Mouse (Mus musculus): ENCODE data around the gene Gli3.
A peak's percentile ranks its signal among the peaks of the same experiment; 100 is the strongest.

Gene Gli3

GRCm38 (mm10) chr13:15462830-15463491 is at the start of gene Gli3:
Gli3 (plus strand) TSS chr13:15463235.
- peak; percentile 30 to 58 for DNase-seq (ENCODE audit: low spot score in 2 of 2)

GRCm38 (mm10) chr13:15421182-15421750 is 41.8 kb upstream of the Gli3 start:
- DNase-seq (ENCODE audit: low spot score in 2 of 2): no peak

- DNase-seq (ENCODE audit: low spot score in 2 of 2): no peak
Observed at GRCm38 (mm10) chr13:15442002-15442401, 21.0 kb upstream of the Gli3 start.

- DNase-seq (ENCODE audit: low spot score in 2 of 2): no peak
Observed at GRCm38 (mm10) chr13:15444312-15444711, 18.7 kb upstream of the Gli3 start.

GRCm38 (mm10) chr13:15445591-15445990 is 17.4 kb upstream of the Gli3 start:
- DNase-seq (ENCODE audit: low spot score in 2 of 2): no peak

- DNase-seq (ENCODE audit: low spot score in 2 of 2): no peak
Observed at GRCm38 (mm10) chr13:15446004-15446403, 17.0 kb upstream of the Gli3 start.

GRCm38 (mm10) chr13:15446782-15447564 is 16.1 kb upstream of the Gli3 start:
- no peak for DNase-seq (ENCODE audit: low spot score in 2 of 2)

GRCm38 (mm10) chr13:15450941-15451340 is 12.1 kb upstream of the Gli3 start:
- DNase-seq (ENCODE audit: low spot score in 2 of 2): no peak

GRCm38 (mm10) chr13:15457841-15458240 is 5.2 kb upstream of the Gli3 start:
- DNase-seq (ENCODE audit: low spot score in 2 of 2): no peak

- no peak for DNase-seq (ENCODE audit: low spot score in 2 of 2)
Observed at GRCm38 (mm10) chr13:15461926-15462325, 1.1 kb upstream of the Gli3 start.

GRCm38 (mm10) chr13:15463492-15464080 is 551 bp downstream of the Gli3 start:
- DNase-seq (ENCODE audit: low spot score in 2 of 2): peak in 1 of 2 experiments; percentile 46

- DNase-seq (ENCODE audit: low spot score in 2 of 2): peak in 1 of 2 experiments; percentile 30
Observed at GRCm38 (mm10) chr13:15464081-15464526, 1.1 kb downstream of the Gli3 start.

GRCm38 (mm10) chr13:15464741-15465250 is 1.8 kb downstream of the Gli3 start:
- DNase-seq (ENCODE audit: low spot score in 2 of 2): no peak

GRCm38 (mm10) chr13:15466496-15466895 is 3.5 kb downstream of the Gli3 start:
- no peak for DNase-seq (ENCODE audit: low spot score in 2 of 2)

GRCm38 (mm10) chr13:15467409-15467808 is 4.4 kb downstream of the Gli3 start:
- no peak for DNase-seq (ENCODE audit: low spot score in 2 of 2)

GRCm38 (mm10) chr13:15468421-15468820 is 5.4 kb downstream of the Gli3 start:
- no peak for DNase-seq (ENCODE audit: low spot score in 2 of 2)

- DNase-seq (ENCODE audit: low spot score in 2 of 2): no peak
Observed at GRCm38 (mm10) chr13:15470056-15470455, 7.0 kb downstream of the Gli3 start.

- no peak for DNase-seq (ENCODE audit: low spot score in 2 of 2)
Observed at GRCm38 (mm10) chr13:15472712-15473111, 9.7 kb downstream of the Gli3 start.

GRCm38 (mm10) chr13:15474393-15474792 is 11.4 kb downstream of the Gli3 start:
- no peak for DNase-seq (ENCODE audit: low spot score in 2 of 2)

- no peak for DNase-seq (ENCODE audit: low spot score in 2 of 2)
Observed at GRCm38 (mm10) chr13:15486033-15486891, 23.2 kb downstream of the Gli3 start.

GRCm38 (mm10) chr13:15487334-15487733 is 24.3 kb downstream of the Gli3 start:
- DNase-seq (ENCODE audit: low spot score in 2 of 2): no peak

Data from cerebellum, postnatal 4 days (tissue).